Mouse (Mus musculus): Measurements from ENCODE around the gene Tmem174.

The Tmem174 gene

GRCm38 (mm10) chr13:98632306-98632942 is 4.8 kb downstream of the Tmem174 start:
- DNase-seq: no peak

GRCm38 (mm10) chr13:98631105-98631838 is 5.9 kb downstream of the Tmem174 start:
- no peak for DNase-seq

GRCm38 (mm10) chr13:98626736-98627135 is 10.5 kb downstream of the Tmem174 start:
- DNase-seq: no peak

- no peak for DNase-seq
These were observed 12.7 kb downstream of the Tmem174 start for GRCm38 (mm10) chr13:98624506-98624905.

- DNase-seq: no peak
These were observed 14.2 kb downstream of the Tmem174 start for GRCm38 (mm10) chr13:98622881-98623549.

- no peak for DNase-seq
These were observed 19.7 kb downstream of the Tmem174 start for GRCm38 (mm10) chr13:98617429-98618067.

GRCm38 (mm10) chr13:98607885-98608477 is 29.2 kb downstream of the Tmem174 start:
- no peak for DNase-seq

- no peak for DNase-seq
These were observed 33.4 kb downstream of the Tmem174 start for GRCm38 (mm10) chr13:98603799-98604198.

GRCm38 (mm10) chr13:98596746-98597145 is 40.5 kb downstream of the Tmem174 start:
- DNase-seq: no peak

- no peak for DNase-seq
These were observed 42.5 kb downstream of the Tmem174 start for GRCm38 (mm10) chr13:98594726-98595141.

GRCm38 (mm10) chr13:98593938-98594539 is 43.2 kb downstream of the Tmem174 start:
- DNase-seq: no peak

- no peak for DNase-seq
These were observed 45.8 kb downstream of the Tmem174 start for GRCm38 (mm10) chr13:98591406-98591805.

GRCm38 (mm10) chr13:98590693-98591389 is 46.4 kb downstream of the Tmem174 start:
- no peak for DNase-seq

- DNase-seq: no peak
These were observed 47.6 kb downstream of the Tmem174 start for GRCm38 (mm10) chr13:98589572-98589971.

GRCm38 (mm10) chr13:98588951-98589501 is 48.2 kb downstream of the Tmem174 start:
- peak; percentile 72 to 78 for DNase-seq

GRCm38 (mm10) chr13:98588480-98588879 is 48.7 kb downstream of the Tmem174 start:
- peak in 1 of 2 experiments; percentile 6 for DNase-seq

- no peak for DNase-seq
These were observed 49.6 kb downstream of the Tmem174 start for GRCm38 (mm10) chr13:98587639-98588038.

GRCm38 (mm10) chr13:98586817-98587575 is 50.2 kb downstream of the Tmem174 start:
- no peak for DNase-seq

All from cerebellum, adult 18-20 months (tissue).